ENCODE assay signal across 26 mouse cellular contexts in genomic region chr2:153397790-153398515, GRCm38 (mm10). TPM values are rescaled to one million over a fixed set of nuclear protein-coding genes. Genes with fewer than 3 reads are reported as not detected.
DNase-seq lines count a peak whose midpoint lies in the region; ATAC-seq and TF ChIP-seq lines count a peak whose summit lies in the region.
"Had no signal": no experiment of that assay in that cellular context is flagged by ENCODE, and none has a peak within 500 bp of the region (broad histone marks: within the 10 kb centered on the region; RNA-seq: fewer than 3 reads in every experiment).

No protein-coding gene starts in this region.

- H3K4me3 ChIP-seq in E14TG2a.4 (replicated peaks; ENCODE audit: low read length) = no peak overlapping the region
- H3K4me3 ChIP-seq in kidney, embryonic 14.5 days (ENCODE audit: low read length) = no peak overlapping the region
- H3K4me3 ChIP-seq: embryonic facial prominence, embryonic 10.5 days; embryonic facial prominence, embryonic 13.5 days; erythroblast, embryonic 14.5 days; forebrain, embryonic 12.5 days; forebrain, embryonic 15.5 days; hindbrain, embryonic 10.5 days; hindbrain, embryonic 13.5 days; intestine, embryonic 15.5 days had no signal

- H3K27ac ChIP-seq in kidney, embryonic 14.5 days (ENCODE audit: low read depth, low read length) = no peak overlapping the region
- H3K27ac ChIP-seq: embryonic facial prominence, embryonic 10.5 days; embryonic facial prominence, embryonic 13.5 days; forebrain, embryonic 12.5 days; forebrain, embryonic 15.5 days; hindbrain, embryonic 10.5 days; hindbrain, embryonic 13.5 days; intestine, embryonic 15.5 days had no signal

- H3K9me3 ChIP-seq in E14TG2a.4 (ENCODE audit: low read length) = no peaks in the 10 kb centered on the region
- H3K9me3 ChIP-seq in kidney, embryonic 14.5 days (ENCODE audit: control insufficient read depth, low read length) = peaks cover 3% of the 10 kb centered on the region; the same call in 1 of the 2 replicates
- H3K9me3 ChIP-seq: forebrain, embryonic 12.5 days; forebrain, embryonic 15.5 days; G1E; hindbrain, embryonic 10.5 days; hindbrain, embryonic 13.5 days; intestine, embryonic 15.5 days had no signal

- H3K4me2 ChIP-seq in kidney, embryonic 14.5 days (replicated peaks; ENCODE audit: low read depth, low read length) = no peak overlapping the region
- H3K4me2 ChIP-seq: embryonic facial prominence, embryonic 13.5 days; forebrain, embryonic 12.5 days; forebrain, embryonic 15.5 days; heart, embryonic 11.5 days; hindbrain, embryonic 13.5 days; intestine, embryonic 15.5 days had no signal

- H3K27me3 ChIP-seq in E14TG2a.4 (ENCODE audit: insufficient read depth, low read length) = no peaks in the 10 kb centered on the region
- H3K27me3 ChIP-seq in kidney, embryonic 14.5 days (ENCODE audit: control insufficient read depth, insufficient read depth, low read length) = no peaks in the 10 kb centered on the region
- H3K27me3 ChIP-seq: embryonic facial prominence, embryonic 13.5 days; forebrain, embryonic 12.5 days; forebrain, embryonic 15.5 days; hindbrain, embryonic 13.5 days; intestine, embryonic 15.5 days had no signal

- no peak overlapping the region for H3K9ac ChIP-seq in kidney, embryonic 14.5 days (ENCODE audit: low read depth, low read length)
- H3K9ac ChIP-seq: embryonic facial prominence, embryonic 13.5 days; forebrain, embryonic 12.5 days; forebrain, embryonic 15.5 days; hindbrain, embryonic 13.5 days; intestine, embryonic 15.5 days had no signal

- ATAC-seq in kidney, embryonic 14.5 days (ENCODE audit: low FRiP score, low TSS enrichment) = no peak
- ATAC-seq: forebrain, embryonic 15.5 days; hindbrain, embryonic 16.5 days; intestine, embryonic 15.5 days had no signal

- 86% methylated on average over 11 of the region's 11 CpGs for WGBS in kidney, embryonic 14.5 days

- TF ChIP-seq CTCF in E14TG2a.4 (conservative IDR thresholded peaks at IDR 0.05; ENCODE audit: low read length) = 0 out of 2 replicates have a peak, but pooled peaks have one; percentile 5

- H3K4me1 ChIP-seq in E14TG2a.4 (replicated peaks; ENCODE audit: low read depth, low read length) = peaks cover 41% of the 10 kb centered on the region
- H3K4me1 ChIP-seq in kidney, embryonic 14.5 days (ENCODE audit: control insufficient read depth, insufficient read depth, low read length) = no peaks in the 10 kb centered on the region
- H3K4me1 ChIP-seq: embryonic facial prominence, embryonic 10.5 days; embryonic facial prominence, embryonic 13.5 days; forebrain, embryonic 12.5 days; hindbrain, embryonic 10.5 days; hindbrain, embryonic 13.5 days; intestine, embryonic 15.5 days had no signal

- peaks cover 98% of the 10 kb centered on the region for H3K36me3 ChIP-seq in E14TG2a.4 (ENCODE audit: insufficient read depth, low read length)
- H3K36me3 ChIP-seq in kidney, embryonic 14.5 days (ENCODE audit: control insufficient read depth, insufficient read depth, low read length) = peaks cover 97% of the 10 kb centered on the region

- DNase-seq in ES-CJ7 (ENCODE audit: low read depth, low spot score) = peak; percentile 65
- DNase-seq in R1 (ENCODE audit: low read depth, low spot score) = peak; percentile 83
- no peak for DNase-seq in lung, adult 18-20 months
- DNase-seq in cerebellum, postnatal 25 days = no peak
- DNase-seq: adrenal gland, postnatal 10 days; adrenal gland, postnatal 36 days; cerebellum, adult 18-20 months; cerebellum, adult 9-10 months; cerebellum, postnatal 14 days; embryo, embryonic 11 days; gastrocnemius, postnatal 10 days; gastrocnemius, postnatal 36 days; kidney, adult 11 months had no signal

RNA-seq across cellular contexts. Expression of gene Asxl1, which starts 52.3 kb away (rescaled TPM):
- 15.5 and 20.8 TPM in 2 replicates for polyA plus RNA-seq in kidney, embryonic 14.5 days (2014; fragmentation: Nextera tagmentation; extraction: Ambion mirVana)

Comparison
In these comparisons a context has a peak if more than half of its experiments do, and no peak if none do; other contexts are left out.
1. DNase-seq: peak in ES-CJ7 (single experiment) and R1 (single experiment); none in lung, adult 18-20 months (0 of 2) and cerebellum, postnatal 25 days (0 of 2).